Mouse (Mus musculus): Measurements from ENCODE around the gene Rbm15b. TPM values are rescaled to one million over a fixed set of nuclear protein-coding genes. Genes with fewer than 3 reads are reported as not detected.

Rbm15b gene
- polyA plus RNA-seq, 1 experiment from 2014 or later = 15.0 TPM

DNA sequence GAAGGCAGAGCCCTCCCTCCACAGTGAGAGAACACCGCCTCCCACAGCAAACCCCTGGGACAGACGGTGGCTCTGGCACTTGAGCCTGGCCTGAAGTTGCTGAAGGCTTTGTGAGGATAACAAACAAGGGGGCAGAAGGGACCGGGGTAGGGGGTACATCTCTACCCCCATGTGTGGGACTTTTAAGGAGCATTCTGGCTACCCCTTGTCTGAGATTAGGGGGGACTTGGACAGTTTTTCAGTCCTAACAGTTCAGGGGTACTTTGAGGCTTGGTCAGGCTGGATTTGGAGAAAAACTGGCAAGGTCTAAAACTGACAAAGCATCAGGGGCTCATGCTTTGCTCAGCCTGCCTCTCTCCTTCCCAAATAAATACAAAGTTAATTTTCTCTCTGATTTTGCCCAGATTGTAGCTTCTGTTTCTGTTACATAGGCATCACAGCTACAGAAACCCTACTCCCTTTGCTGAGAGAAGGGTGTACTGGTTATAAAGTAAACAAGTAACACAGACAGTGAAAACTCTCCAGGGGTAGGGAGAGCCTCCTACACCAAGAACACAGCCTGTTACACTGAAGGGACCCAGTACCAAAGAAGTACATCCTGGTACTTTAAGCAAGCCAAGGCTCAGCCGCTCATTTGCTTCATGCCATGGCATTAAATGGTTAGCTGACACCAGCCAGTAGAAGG lies 6.0 kb downstream of the Rbm15b start:
- 70% methylated on average over 4 of the region's 4 CpGs for WGBS
- H3K36me3 ChIP-seq (ENCODE audit: control insufficient read depth, insufficient read depth, low read length) = peaks cover 48% of the 10 kb centered on the region
- H3K9ac ChIP-seq (replicated peaks; ENCODE audit: low read depth, low read length) = no peak overlapping the region
- H3K9me3 ChIP-seq (ENCODE audit: control insufficient read depth, low read depth, low read length) = no peaks in the 10 kb centered on the region
- no peaks in the 10 kb centered on the region for H3K27me3 ChIP-seq (ENCODE audit: control insufficient read depth, insufficient read depth, low read length)
- no peak overlapping the region for H3K4me2 ChIP-seq (replicated peaks; ENCODE audit: low read depth, low read length)
- no peak for ATAC-seq (ENCODE audit: insufficient number of reproducible peaks, insufficient read depth, low FRiP score, low read depth)
- no peak overlapping the region for H3K4me3 ChIP-seq (ENCODE audit: low read depth, low read length)
- H3K27ac ChIP-seq (ENCODE audit: low read length) = no peak overlapping the region
- peaks cover 27% of the 10 kb centered on the region for H3K4me1 ChIP-seq (ENCODE audit: control insufficient read depth, insufficient read depth, low read length)

DNA sequence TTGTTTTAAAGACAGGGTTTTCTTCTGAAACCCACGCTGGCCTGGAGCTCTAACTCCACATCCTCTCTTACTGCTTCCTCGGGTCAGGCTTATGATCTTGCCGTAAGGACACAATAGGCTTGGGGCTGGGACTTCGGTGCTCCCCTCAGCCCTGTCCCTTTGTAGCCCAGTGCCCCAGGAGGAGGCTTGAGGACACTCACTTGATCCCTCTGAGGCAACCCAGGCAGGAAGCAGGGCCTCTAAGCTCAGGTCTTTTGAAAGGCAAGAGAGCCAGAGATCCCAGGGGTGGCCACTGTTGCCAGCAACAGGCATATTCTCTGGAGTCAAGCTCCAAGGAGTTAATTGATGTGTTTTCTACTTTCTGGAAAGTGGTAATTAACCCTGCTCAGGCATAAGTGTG lies 7.8 kb downstream of the Rbm15b start:
- H3K4me3 ChIP-seq (ENCODE audit: low read depth, low read length) = no peak overlapping the region
- peaks cover 63% of the 10 kb centered on the region for H3K36me3 ChIP-seq (ENCODE audit: control insufficient read depth, insufficient read depth, low read length)
- no peak overlapping the region for H3K9ac ChIP-seq (replicated peaks; ENCODE audit: low read depth, low read length)
- no peaks in the 10 kb centered on the region for H3K9me3 ChIP-seq (ENCODE audit: control insufficient read depth, low read depth, low read length)
- H3K4me2 ChIP-seq (replicated peaks; ENCODE audit: low read depth, low read length) = no peak overlapping the region
- ATAC-seq (ENCODE audit: insufficient number of reproducible peaks, insufficient read depth, low FRiP score, low read depth) = no peak
- 79% methylated on average over 4 of the region's 4 CpGs for WGBS
- H3K27ac ChIP-seq (ENCODE audit: low read length) = no peak overlapping the region
- peaks cover 13% of the 10 kb centered on the region for H3K4me1 ChIP-seq (ENCODE audit: control insufficient read depth, insufficient read depth, low read length)
- H3K27me3 ChIP-seq (ENCODE audit: control insufficient read depth, insufficient read depth, low read length) = no peaks in the 10 kb centered on the region

DNA sequence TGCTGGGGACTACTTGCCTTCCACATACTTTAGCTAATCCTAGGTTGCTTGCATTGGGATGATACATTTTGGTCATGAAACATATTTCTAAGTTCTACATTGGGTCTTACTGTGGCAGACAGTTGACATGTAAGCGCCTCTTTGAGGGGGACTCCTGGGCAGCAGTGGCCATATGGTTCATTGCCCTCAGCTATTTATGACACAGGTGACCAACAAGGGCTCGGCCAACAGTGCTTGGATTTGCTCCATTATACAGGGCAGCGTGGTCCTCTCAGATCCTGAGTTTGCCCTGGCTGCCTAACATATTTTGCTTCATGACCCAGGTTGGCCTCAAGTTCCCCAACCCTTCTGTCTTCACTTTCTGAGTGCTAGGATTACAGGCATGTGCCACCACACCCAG lies 10.6 kb downstream of the Rbm15b start:
- Histone ChIP-seq H3K36me3 (ENCODE audit: control insufficient read depth, insufficient read depth, low read length) (peaks cover 52% of the 10 kb centered on the region), H3K9ac (replicated peaks; ENCODE audit: low read depth, low read length) (no peak overlapping the region), H3K4me1 (ENCODE audit: control insufficient read depth, insufficient read depth, low read length) (no peaks in the 10 kb centered on the region), H3K9me3 (ENCODE audit: control insufficient read depth, low read depth, low read length) (no peaks in the 10 kb centered on the region), H3K27me3 (ENCODE audit: control insufficient read depth, insufficient read depth, low read length) (no peaks in the 10 kb centered on the region), H3K4me3 (ENCODE audit: low read depth, low read length) (no peak overlapping the region), H3K4me2 (replicated peaks; ENCODE audit: low read depth, low read length) (no peak overlapping the region), H3K27ac (ENCODE audit: low read length) (no peak overlapping the region)
- 92% methylated on average over 3 of the region's 3 CpGs for WGBS
- no peak for ATAC-seq (ENCODE audit: insufficient number of reproducible peaks, insufficient read depth, low FRiP score, low read depth)

DNA sequence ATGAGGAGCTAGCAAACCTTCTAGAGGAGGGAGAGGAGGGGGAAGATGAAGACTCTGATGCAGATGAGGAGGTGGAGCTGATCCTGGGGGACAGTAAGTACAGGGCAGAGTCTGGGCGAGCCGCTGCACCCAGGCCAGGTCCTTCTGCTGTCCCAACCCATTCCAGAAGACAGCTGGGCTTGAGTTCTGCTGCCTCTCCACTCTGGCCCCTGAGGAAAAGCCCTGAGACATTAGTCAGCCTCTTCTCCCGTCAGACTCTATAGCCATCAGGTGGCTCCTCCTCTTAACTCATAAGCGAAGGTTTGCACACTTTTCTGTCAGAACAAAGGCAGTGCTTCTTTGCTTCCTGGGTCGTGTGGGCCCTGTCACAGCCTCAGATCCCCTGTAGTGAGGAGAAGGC lies 13.0 kb downstream of the Rbm15b start:
- Histone ChIP-seq H3K36me3 (ENCODE audit: control insufficient read depth, insufficient read depth, low read length) (peaks cover 43% of the 10 kb centered on the region), H3K9me3 (ENCODE audit: control insufficient read depth, low read depth, low read length) (no peaks in the 10 kb centered on the region), H3K4me2 (replicated peaks; ENCODE audit: low read depth, low read length) (no peak overlapping the region), H3K9ac (replicated peaks; ENCODE audit: low read depth, low read length) (no peak overlapping the region), H3K27ac (ENCODE audit: low read length) (no peak overlapping the region), H3K27me3 (ENCODE audit: control insufficient read depth, insufficient read depth, low read length) (no peaks in the 10 kb centered on the region), H3K4me1 (ENCODE audit: control insufficient read depth, insufficient read depth, low read length) (no peaks in the 10 kb centered on the region), H3K4me3 (ENCODE audit: low read depth, low read length) (no peak overlapping the region)
- ATAC-seq (ENCODE audit: insufficient number of reproducible peaks, insufficient read depth, low FRiP score, low read depth) = no peak
- 80% methylated on average over 5 of the region's 5 CpGs for WGBS

DNA sequence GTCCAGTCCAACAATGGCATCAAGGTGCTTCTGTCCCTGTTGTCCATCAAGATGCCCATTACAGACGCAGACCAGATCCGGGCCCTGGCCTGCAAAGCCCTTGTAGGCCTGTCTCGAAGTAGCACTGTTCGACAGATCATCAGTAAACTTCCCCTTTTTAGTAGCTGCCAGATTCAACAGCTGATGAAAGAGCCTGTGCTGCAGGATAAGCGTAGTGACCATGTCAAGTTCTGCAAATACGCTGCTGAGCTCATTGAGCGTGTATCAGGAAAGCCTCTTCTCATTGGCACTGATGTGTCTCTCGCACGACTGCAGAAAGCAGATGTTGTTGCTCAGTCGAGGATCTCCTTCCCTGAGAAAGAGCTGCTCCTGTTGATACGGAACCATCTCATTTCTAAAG lies 29.2 kb downstream of the Rbm15b start:
- no peak overlapping the region for H3K4me3 ChIP-seq (ENCODE audit: low read depth, low read length)
- WGBS = 90% methylated on average over 11 of the region's 11 CpGs
- no peaks in the 10 kb centered on the region for H3K9me3 ChIP-seq (ENCODE audit: control insufficient read depth, low read depth, low read length)
- no peak overlapping the region for H3K27ac ChIP-seq (ENCODE audit: low read length)
- H3K4me2 ChIP-seq (replicated peaks; ENCODE audit: low read depth, low read length) = no peak overlapping the region
- no peak overlapping the region for H3K9ac ChIP-seq (replicated peaks; ENCODE audit: low read depth, low read length)
- H3K27me3 ChIP-seq (ENCODE audit: control insufficient read depth, insufficient read depth, low read length) = no peaks in the 10 kb centered on the region
- no peaks in the 10 kb centered on the region for H3K4me1 ChIP-seq (ENCODE audit: control insufficient read depth, insufficient read depth, low read length)
- no peak for ATAC-seq (ENCODE audit: insufficient number of reproducible peaks, insufficient read depth, low FRiP score, low read depth)
- H3K36me3 ChIP-seq (ENCODE audit: control insufficient read depth, insufficient read depth, low read length) = peaks cover 65% of the 10 kb centered on the region

- H3K9me3 ChIP-seq (ENCODE audit: control insufficient read depth, low read depth, low read length) = no peaks in the 10 kb centered on the region
- no peaks in the 10 kb centered on the region for H3K27me3 ChIP-seq (ENCODE audit: control insufficient read depth, insufficient read depth, low read length)
- H3K36me3 ChIP-seq (ENCODE audit: control insufficient read depth, insufficient read depth, low read length) = peaks cover 64% of the 10 kb centered on the region
- no peak overlapping the region for H3K4me2 ChIP-seq (replicated peaks; ENCODE audit: low read depth, low read length)
- H3K27ac ChIP-seq (ENCODE audit: low read length) = no peak overlapping the region
- WGBS = 86% methylated on average over 3 of the region's 3 CpGs
- H3K4me1 ChIP-seq (ENCODE audit: control insufficient read depth, insufficient read depth, low read length) = no peaks in the 10 kb centered on the region
- no peak for ATAC-seq (ENCODE audit: insufficient number of reproducible peaks, insufficient read depth, low FRiP score, low read depth)
- no peak overlapping the region for H3K9ac ChIP-seq (replicated peaks; ENCODE audit: low read depth, low read length)
- no peak overlapping the region for H3K4me3 ChIP-seq (ENCODE audit: low read depth, low read length)
Measured at GRCm38 (mm10) chr9:106856664-106857063, 30.6 kb downstream of the Rbm15b start.

- no peak overlapping the region for H3K27ac ChIP-seq (ENCODE audit: low read length)
- no peaks in the 10 kb centered on the region for H3K9me3 ChIP-seq (ENCODE audit: control insufficient read depth, low read depth, low read length)
- H3K4me1 ChIP-seq (ENCODE audit: control insufficient read depth, insufficient read depth, low read length) = no peaks in the 10 kb centered on the region
- H3K4me3 ChIP-seq (ENCODE audit: low read depth, low read length) = no peak overlapping the region
- 92% methylated on average over 6 of the region's 6 CpGs for WGBS
- ATAC-seq (ENCODE audit: insufficient number of reproducible peaks, insufficient read depth, low FRiP score, low read depth) = no peak
- H3K4me2 ChIP-seq (replicated peaks; ENCODE audit: low read depth, low read length) = no peak overlapping the region
- H3K9ac ChIP-seq (replicated peaks; ENCODE audit: low read depth, low read length) = no peak overlapping the region
- no peaks in the 10 kb centered on the region for H3K27me3 ChIP-seq (ENCODE audit: control insufficient read depth, insufficient read depth, low read length)
- peaks cover 49% of the 10 kb centered on the region for H3K36me3 ChIP-seq (ENCODE audit: control insufficient read depth, insufficient read depth, low read length)
Measured at GRCm38 (mm10) chr9:106842800-106843199, 44.4 kb downstream of the Rbm15b start.

GRCm38 (mm10) chr9:106840569-106840968 lies 46.7 kb downstream of the Rbm15b start:
- no peaks in the 10 kb centered on the region for H3K27me3 ChIP-seq (ENCODE audit: control insufficient read depth, insufficient read depth, low read length)
- no peaks in the 10 kb centered on the region for H3K4me1 ChIP-seq (ENCODE audit: control insufficient read depth, insufficient read depth, low read length)
- no peaks in the 10 kb centered on the region for H3K9me3 ChIP-seq (ENCODE audit: control insufficient read depth, low read depth, low read length)
- ATAC-seq (ENCODE audit: insufficient number of reproducible peaks, insufficient read depth, low FRiP score, low read depth) = no peak
- H3K9ac ChIP-seq (replicated peaks; ENCODE audit: low read depth, low read length) = no peak overlapping the region
- peaks cover 49% of the 10 kb centered on the region for H3K36me3 ChIP-seq (ENCODE audit: control insufficient read depth, insufficient read depth, low read length)
- WGBS = 100% methylated on average over 1 of the region's 1 CpGs
- no peak overlapping the region for H3K4me2 ChIP-seq (replicated peaks; ENCODE audit: low read depth, low read length)
- no peak overlapping the region for H3K4me3 ChIP-seq (ENCODE audit: low read depth, low read length)
- H3K27ac ChIP-seq (ENCODE audit: low read length) = no peak overlapping the region

All from stomach, embryonic 14.5 days (tissue).